ENCODE assay signal across 9 mouse cellular contexts in genomic region chr12:37108819-37109473, GRCm38 (mm10). TPM values are rescaled to one million over a fixed set of nuclear protein-coding genes. Genes with fewer than 3 reads are reported as not detected.
DNase-seq lines count a peak whose midpoint lies in the region; ATAC-seq and TF ChIP-seq lines count a peak whose summit lies in the region.
"Had no signal": no experiment of that assay in that cellular context is flagged by ENCODE, and none has a peak within 500 bp of the region (broad histone marks: within the 10 kb centered on the region; RNA-seq: fewer than 3 reads in every experiment).

No protein-coding gene starts in this region.

- no peaks in the 10 kb centered on the region for H3K36me3 ChIP-seq in hindbrain, embryonic 15.5 days
- no peaks in the 10 kb centered on the region for H3K36me3 ChIP-seq in stomach, embryonic 15.5 days

- H3K4me1 ChIP-seq in cortical plate, adult 2 months (ENCODE audit: control insufficient read depth, insufficient read depth, low read length), result no peaks in the 10 kb centered on the region
- peaks cover 17% of the 10 kb centered on the region for H3K4me1 ChIP-seq in hindbrain, embryonic 15.5 days (replicated peaks)
- H3K4me1 ChIP-seq in stomach, embryonic 15.5 days, result peaks cover 4% of the 10 kb centered on the region; the same call in 1 of the 2 replicates

- peak overlapping the region; percentile 93 for H3K4me2 ChIP-seq in hindbrain, embryonic 15.5 days
- H3K4me2 ChIP-seq in stomach, embryonic 15.5 days, result peak overlapping the region; percentile 77

- peak overlapping the region; percentile 40; the same call in 1 of the 2 replicates for H3K9ac ChIP-seq in hindbrain, embryonic 15.5 days
- no peak overlapping the region for H3K9ac ChIP-seq in stomach, embryonic 15.5 days

- TF ChIP-seq CTCF in cortical plate, adult 2 months (IDR thresholded peaks at IDR 0.05; ENCODE audit: extremely low read depth, insufficient read depth, low read length), result no peak

- 1% methylated on average over 29 of the region's 29 CpGs for WGBS in hindbrain, embryonic 15.5 days
- WGBS in stomach, embryonic 15.5 days, result 2% methylated on average over 29 of the region's 29 CpGs

- DNase-seq in layer of hippocampus, postnatal 36 days, result peak; percentile 3 to 6
- no peak for DNase-seq in layer of hippocampus, adult 9-11 months
- peak; percentile 39 for DNase-seq in gastrocnemius, postnatal 25 days
- DNase-seq in lung, postnatal 10 days, result peak; percentile 23
- no peak for DNase-seq in cerebellum, adult 8-10 months

- no peaks in the 10 kb centered on the region for H3K9me3 ChIP-seq in hindbrain, embryonic 15.5 days
- H3K9me3 ChIP-seq in stomach, embryonic 15.5 days, result no peaks in the 10 kb centered on the region

- no peak overlapping the region for H3K27ac ChIP-seq in cortical plate, adult 2 months (ENCODE audit: insufficient read depth, low read length)
- H3K27ac ChIP-seq in hindbrain, embryonic 15.5 days (replicated peaks), result no peak overlapping the region
- H3K27ac ChIP-seq in stomach, embryonic 15.5 days, result peak overlapping the region; percentile 38

- H3K4me3 ChIP-seq in cortical plate, adult 2 months (ENCODE audit: insufficient read depth, low read length), result peak overlapping the region; percentile 22; the same call in 1 of the 2 replicates
- peak overlapping the region; percentile 45 for H3K4me3 ChIP-seq in hindbrain, embryonic 15.5 days
- H3K4me3 ChIP-seq in stomach, embryonic 15.5 days (replicated peaks), result peak overlapping the region; percentile 46
- H3K4me3 ChIP-seq: megakaryocyte, embryonic 14.5 days had no signal

- TF ChIP-seq POLR2A in cortical plate, adult 2 months (IDR thresholded peaks at IDR 0.05; ENCODE audit: extremely low read depth, insufficient read depth, low read length), result no peak

- H3K27me3 ChIP-seq in hindbrain, embryonic 15.5 days, result peaks cover 47% of the 10 kb centered on the region
- peaks cover 10% of the 10 kb centered on the region; the same call in 1 of the 2 replicates for H3K27me3 ChIP-seq in stomach, embryonic 15.5 days (replicated peaks)

- ATAC-seq in hindbrain, embryonic 15.5 days (ENCODE audit: low FRiP score, low read depth), result peak; percentile 80
- ATAC-seq in stomach, embryonic 15.5 days (ENCODE audit: insufficient read depth, low FRiP score, low read depth), result peak; percentile 51; the same call in 1 of the 2 replicates

RNA-seq across cellular contexts. Expression of gene Meox2, which starts 0.6 kb away (rescaled TPM):
- total RNA-seq in layer of hippocampus, postnatal 36 days (2021), result not detected
- polyA plus RNA-seq in cortical plate, adult 2 months (2012; rRNA removed), result not detected in 2 replicates
- total RNA-seq in gastrocnemius, postnatal 25 days (2021), result 10 to 100 TPM; 12.8 to 14.3 TPM
- 0.52 and 0.84 TPM in 2 replicates for polyA plus RNA-seq in hindbrain, embryonic 15.5 days (2015; fragmentation: Nextera tagmentation; extraction: Ambion mirVana)
- 4.5 and 5.4 TPM in 2 replicates for polyA plus RNA-seq in stomach, embryonic 15.5 days (2015; fragmentation: Nextera tagmentation; extraction: Ambion mirVana)

Comparison
In these comparisons a context has a peak if more than half of its experiments do, and no peak if none do; other contexts are left out.
1. DNase-seq: peak in layer of hippocampus, postnatal 36 days (2 of 2), gastrocnemius, postnatal 25 days (single experiment) and lung, postnatal 10 days (single experiment); none in layer of hippocampus, adult 9-11 months (single experiment) and cerebellum, adult 8-10 months (single experiment).
2. Peak in every context shown above with its lines, with median percentiles within 50 percentile points of each other: H3K4me3 ChIP-seq.